Mouse (Mus musculus) embryonic facial prominence, embryonic 12.5 days (tissue): Measurements from ENCODE around the gene Gm45062. TPM values are rescaled to one million over a fixed set of nuclear protein-coding genes. Genes with fewer than 3 reads are reported as not detected.

Source experiments
- ATAC-seq: fragments of 200-750 bp; cut with Nextera tagmentation; 2 replicates; pipeline ENCODE4 v1.8.0; 2017; ENCODE audit not compliant: insufficient number of reproducible peaks, insufficient read depth, low FRiP score, low TSS enrichment
- H3K27ac ChIP-seq: fragments of 300-500 bp; sonication (generic); 2 replicates; pipeline ENCODE4 v1.5.1; 2016; ENCODE audit warnings: mild to moderate bottlenecking
- H3K27me3 ChIP-seq: fragments of 300-500 bp; sonication (generic); 2 replicates; pipeline ENCODE4 v1.6.1; 2016; ENCODE audit warnings: mild to moderate bottlenecking, moderate library complexity
- H3K36me3 ChIP-seq: fragments of 300-500 bp; sonication (generic); 2 replicates; pipeline ENCODE4 v1.6.1; 2016; ENCODE audit warnings: mild to moderate bottlenecking
- H3K4me1 ChIP-seq: fragments of 300-500 bp; sonication (generic); 2 replicates; pipeline ENCODE4 v1.6.1; 2016
- H3K4me2 ChIP-seq: fragments of 300-500 bp; sonication (generic); replicated peaks from 2 replicates; pipeline ENCODE4 v1.6.1; 2016; ENCODE audit warnings: mild to moderate bottlenecking, moderate library complexity
- H3K4me3 ChIP-seq: fragments of 300-500 bp; sonication (generic); 2 replicates; pipeline ENCODE4 v1.5.1; 2016; ENCODE audit warnings: mild to moderate bottlenecking
- H3K9ac ChIP-seq: fragments of 300-500 bp; sonication (generic); 2 replicates; pipeline ENCODE4 v1.6.1; 2016; ENCODE audit warnings: mild to moderate bottlenecking, moderate library complexity
- H3K9me3 ChIP-seq: fragments of 300-500 bp; sonication (generic); 2 replicates; pipeline ENCODE4 v1.6.1; 2016; ENCODE audit warnings: mild to moderate bottlenecking, moderate library complexity
- WGBS: fragments of 180-500 bp; shearing (Covaris S2); methylation state at CpG from one replicate; pipeline ENCODE4 v1.1.7; 2016; 5-methylcytosine and 5-hydroxymethylcytosine counted together
- polyA plus RNA-seq: library from polyadenylated mRNA; unstranded; fragments of >200 nt; fragmentation: Nextera tagmentation; extraction: Ambion mirVana; gene quantifications from 2 replicates; pipeline ENCODE4 v1.2.1, GENCODE M21; 2016

Gene Gm45062
- polyA plus RNA-seq, 1 experiment from 2014 or later = 11.6 TPM

DNA sequence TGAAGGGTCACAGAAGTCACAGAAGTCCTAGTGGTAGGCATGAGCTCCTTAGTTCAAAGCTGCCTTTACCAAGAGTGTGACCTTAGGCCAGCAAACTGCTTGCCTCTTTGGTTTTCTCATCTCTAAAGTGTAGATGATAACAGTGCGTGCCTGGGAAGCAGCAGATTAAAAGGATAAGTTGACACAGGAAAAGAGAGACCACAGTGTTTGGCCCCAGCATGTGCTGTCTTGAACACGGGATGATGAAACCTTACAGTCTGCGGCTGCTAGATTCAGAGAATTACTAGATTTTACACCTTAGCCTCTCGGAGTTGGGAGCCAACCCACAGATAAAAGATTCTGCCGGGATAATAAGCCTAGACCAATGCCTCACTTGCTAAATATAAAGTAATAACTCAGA, 381.6 kb downstream of the Gm45062 start:
- Histone ChIP-seq H3K27ac (no peak overlapping the region), H3K36me3 (no peaks in the 10 kb centered on the region), H3K9me3 (no peaks in the 10 kb centered on the region), H3K27me3 (no peaks in the 10 kb centered on the region), H3K4me1 (peaks cover 3% of the 10 kb centered on the region; the same call in 1 of the 2 replicates), H3K9ac (no peak overlapping the region), H3K4me3 (no peak overlapping the region), H3K4me2 (no peak overlapping the region)
- ATAC-seq = no peak
- WGBS = 89% methylated on average over 5 of the region's 5 CpGs

GRCm38 (mm10) chr6:8644703-8645102, 385.5 kb downstream of the Gm45062 start:
- no peak overlapping the region for H3K4me2 ChIP-seq
- H3K27me3 ChIP-seq = no peaks in the 10 kb centered on the region
- no peak overlapping the region for H3K27ac ChIP-seq
- no peak overlapping the region for H3K4me3 ChIP-seq
- no peak for ATAC-seq
- H3K9me3 ChIP-seq = no peaks in the 10 kb centered on the region
- no peak overlapping the region for H3K9ac ChIP-seq
- no peaks in the 10 kb centered on the region for H3K36me3 ChIP-seq
- WGBS = 81% methylated on average over 10 of the region's 10 CpGs
- peaks cover 6% of the 10 kb centered on the region; the same call in 1 of the 2 replicates for H3K4me1 ChIP-seq

DNA sequence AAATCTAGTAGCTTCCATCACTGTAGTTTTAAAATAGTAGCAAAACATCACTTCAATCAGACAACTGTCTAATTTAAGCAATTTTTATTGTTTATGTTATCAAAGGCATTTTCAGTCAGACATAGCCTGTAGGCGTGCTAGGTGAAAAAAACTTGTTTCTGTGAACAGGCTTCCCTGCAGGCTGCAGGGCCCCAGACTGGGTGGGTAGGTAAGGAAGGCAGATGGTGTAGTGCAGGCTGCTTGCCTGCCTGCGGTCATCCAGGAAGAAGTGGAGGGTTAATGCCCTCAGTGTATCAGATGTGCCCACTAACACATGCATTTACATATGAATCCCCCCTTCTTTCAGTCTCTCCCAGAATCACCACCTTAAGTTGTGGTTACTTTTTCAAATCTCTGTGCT, 386.5 kb downstream of the Gm45062 start:
- peaks cover 6% of the 10 kb centered on the region; the same call in 1 of the 2 replicates for H3K4me1 ChIP-seq
- H3K36me3 ChIP-seq = no peaks in the 10 kb centered on the region
- H3K4me2 ChIP-seq = no peak overlapping the region
- H3K4me3 ChIP-seq = no peak overlapping the region
- no peak overlapping the region for H3K27ac ChIP-seq
- no peak for ATAC-seq
- WGBS = 50% methylated on average over 2 of the region's 2 CpGs
- no peaks in the 10 kb centered on the region for H3K27me3 ChIP-seq
- H3K9me3 ChIP-seq = no peaks in the 10 kb centered on the region
- H3K9ac ChIP-seq = no peak overlapping the region

Other genes starting within 250 kb of the Gm45062 start
- gene Col28a1, start 66.8 kb upstream of the Gm45062 start, polyA plus RNA-seq = 0.41 and 0.58 TPM in 2 replicates
- 31.0 and 34.7 TPM in 2 replicates for gene Mios, start 50.2 kb upstream of the Gm45062 start, polyA plus RNA-seq
- 179 and 181 TPM in 2 replicates for gene Rpa3, start 277 bp upstream of the Gm45062 start, polyA plus RNA-seq
- 15.7 and 20.2 TPM in 2 replicates for gene Umad1, start 162 bp upstream of the Gm45062 start, polyA plus RNA-seq